Mouse (Mus musculus) heart, postnatal 0 days (tissue): ENCODE results near the gene Sdhb.

ENCODE experiments used
- CTCF ChIP-seq: IDR thresholded peaks from 2 replicates; pipeline ENCODE4 v1.5.1; 2016; ENCODE audit warnings: antibody characterized with exemption, control low read depth, low read depth
- EP300 ChIP-seq: IDR thresholded peaks from 2 replicates; pipeline ENCODE4 v1.6.1; 2016; ENCODE audit warnings: antibody characterized with exemption, low read depth

- TF ChIP-seq CTCF (no peak), EP300 (no peak)
Measured at GRCm38 (mm10) chr4:140977278-140977677, 16.3 kb downstream of the Sdhb start.
